8 mouse cellular contexts compared by ENCODE assay signal in the genomic region with DNA sequence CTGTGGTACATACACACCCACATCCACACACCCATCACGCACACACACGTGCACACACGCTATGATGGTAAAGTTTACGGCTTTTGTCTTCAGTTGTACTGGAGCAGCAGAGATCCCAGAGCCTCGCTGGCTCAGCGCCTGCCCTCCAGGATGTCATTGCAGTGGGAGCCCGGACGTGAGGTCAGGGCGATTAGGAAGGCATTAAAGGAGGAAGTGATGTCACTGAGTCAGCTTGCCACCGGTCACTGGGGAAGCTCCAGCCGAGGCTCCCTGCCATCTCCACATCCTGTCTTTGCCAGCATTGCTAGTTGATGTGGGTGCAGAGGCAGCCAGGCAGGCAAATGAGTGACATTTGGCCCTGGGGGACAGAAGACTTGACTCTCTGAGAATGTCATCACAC.
DNase-seq lines count a peak whose midpoint lies in the region; ATAC-seq and TF ChIP-seq lines count a peak whose summit lies in the region.

No protein-coding gene starts in this region.

- ATAC-seq in heart, embryonic 16.5 days (replicated peaks; ENCODE audit: extremely low read depth, insufficient read depth, low FRiP score), result peak; percentile 59; the same call in 1 of the 2 replicates
- no peak; the same call in 1 of the 2 replicates for ATAC-seq in liver, embryonic 12.5 days

- H3K4me2 ChIP-seq in heart, embryonic 16.5 days (ENCODE audit: low read depth, low read length), result peak overlapping the region; percentile 48
- H3K4me2 ChIP-seq in liver, embryonic 12.5 days, result peak overlapping the region; percentile 54

- peak overlapping the region; percentile 47 for H3K27ac ChIP-seq in heart, embryonic 16.5 days (ENCODE audit: low read length)
- H3K27ac ChIP-seq in liver, embryonic 12.5 days, result no peak overlapping the region
- no peak overlapping the region for H3K27ac ChIP-seq in small intestine, adult 2 months (ENCODE audit: insufficient read depth, low read depth, low read length)
- no peak overlapping the region for H3K27ac ChIP-seq in forebrain, embryonic 10.5 days
- H3K27ac ChIP-seq in limb, embryonic 10.5 days, result no peak overlapping the region

- peak; percentile 35 for DNase-seq in CD4-positive helper T cell, adult 2 months (ENCODE audit: low read depth, low spot score)
- DNase-seq in adrenal gland, postnatal 36 days, result peak; percentile 52 to 70
- no peak for DNase-seq in forebrain, embryonic 10.5 days (ENCODE audit: extremely low spot score, low spot score)
- no peak for DNase-seq in limb, embryonic 10.5 days (ENCODE audit: low spot score)
- DNase-seq in layer of hippocampus, postnatal 10 days (ENCODE audit: low spot score in 2 of 2), result no peak

- no peak overlapping the region for H3K9ac ChIP-seq in heart, embryonic 16.5 days (ENCODE audit: low read length)
- 0 out of 2 replicates have a peak overlapping the region, but pooled peaks have one; percentile 22 for H3K9ac ChIP-seq in liver, embryonic 12.5 days

- H3K27me3 ChIP-seq in heart, embryonic 16.5 days (ENCODE audit: control insufficient read depth, insufficient read depth, low read length), result no peaks in the 10 kb centered on the region
- no peaks in the 10 kb centered on the region for H3K27me3 ChIP-seq in liver, embryonic 12.5 days (replicated peaks)
- H3K27me3 ChIP-seq in small intestine, adult 2 months (ENCODE audit: control insufficient read depth, insufficient read depth, low read length), result no peaks in the 10 kb centered on the region
- H3K27me3 ChIP-seq in forebrain, embryonic 10.5 days (ENCODE audit: poor library complexity, severe bottlenecking), result peaks cover 14% of the 10 kb centered on the region; the same call in 1 of the 2 replicates
- H3K27me3 ChIP-seq in limb, embryonic 10.5 days (ENCODE audit: low read depth, poor library complexity, severe bottlenecking), result peaks cover 10% of the 10 kb centered on the region; the same call in 1 of the 2 replicates

- WGBS in heart, embryonic 16.5 days, result 45% methylated on average over 11 of the region's 11 CpGs
- WGBS in liver, embryonic 12.5 days (ENCODE audit: insufficient replicate concordance), result 30% methylated on average over 11 of the region's 11 CpGs
- WGBS in small intestine, adult 2 months, result 72% methylated on average over 11 of the region's 11 CpGs
- WGBS in forebrain, embryonic 10.5 days, result 86% methylated on average over 11 of the region's 11 CpGs
- 81% methylated on average over 11 of the region's 11 CpGs for WGBS in limb, embryonic 10.5 days

- no peaks in the 10 kb centered on the region for H3K36me3 ChIP-seq in heart, embryonic 16.5 days (ENCODE audit: control insufficient read depth, insufficient read depth)
- no peaks in the 10 kb centered on the region for H3K36me3 ChIP-seq in liver, embryonic 12.5 days
- H3K36me3 ChIP-seq in small intestine, adult 2 months (ENCODE audit: control insufficient read depth, insufficient read depth, low read length), result no peaks in the 10 kb centered on the region
- peaks cover 20% of the 10 kb centered on the region for H3K36me3 ChIP-seq in forebrain, embryonic 10.5 days (replicated peaks)
- peaks cover 1% of the 10 kb centered on the region for H3K36me3 ChIP-seq in limb, embryonic 10.5 days

- TF ChIP-seq POLR2A in small intestine, adult 2 months (IDR thresholded peaks at IDR 0.05; ENCODE audit: low read depth, low read length), result no peak

- H3K4me1 ChIP-seq in heart, embryonic 16.5 days (ENCODE audit: control insufficient read depth, insufficient read depth, low read length), result peaks cover 5% of the 10 kb centered on the region; the same call in 1 of the 2 replicates
- H3K4me1 ChIP-seq in liver, embryonic 12.5 days, result peaks cover 16% of the 10 kb centered on the region
- H3K4me1 ChIP-seq in small intestine, adult 2 months (ENCODE audit: control insufficient read depth, insufficient read depth, insufficient read length, low read length), result no peaks in the 10 kb centered on the region
- no peaks in the 10 kb centered on the region for H3K4me1 ChIP-seq in forebrain, embryonic 10.5 days
- H3K4me1 ChIP-seq in limb, embryonic 10.5 days, result peaks cover 33% of the 10 kb centered on the region

- 0 out of 2 replicates have a peak overlapping the region, but pooled peaks have one; percentile 5 for H3K4me3 ChIP-seq in heart, embryonic 16.5 days (ENCODE audit: low read length)
- peak overlapping the region; percentile 27 for H3K4me3 ChIP-seq in liver, embryonic 12.5 days
- peak overlapping the region; percentile 36 for H3K4me3 ChIP-seq in small intestine, adult 2 months (ENCODE audit: low read depth, low read length)
- no peak overlapping the region for H3K4me3 ChIP-seq in forebrain, embryonic 10.5 days
- H3K4me3 ChIP-seq in limb, embryonic 10.5 days, result no peak overlapping the region

- no peaks in the 10 kb centered on the region for H3K9me3 ChIP-seq in heart, embryonic 16.5 days (replicated peaks; ENCODE audit: control insufficient read depth, low read length)
- no peaks in the 10 kb centered on the region for H3K9me3 ChIP-seq in liver, embryonic 12.5 days (replicated peaks)
- no peaks in the 10 kb centered on the region for H3K9me3 ChIP-seq in forebrain, embryonic 10.5 days
- H3K9me3 ChIP-seq in limb, embryonic 10.5 days (replicated peaks), result no peaks in the 10 kb centered on the region

- 0 out of 2 replicates have a peak, but pooled peaks have one; percentile 3 for TF ChIP-seq CTCF in small intestine, adult 2 months (IDR thresholded peaks at IDR 0.05; ENCODE audit: extremely low read depth, insufficient read length, insufficient replicate concordance, low read depth, low read length)

Comparison
In these comparisons a context has a peak if more than half of its experiments do, and no peak if none do; other contexts are left out.
1. DNase-seq: peak in CD4-positive helper T cell, adult 2 months (single experiment) and adrenal gland, postnatal 36 days (2 of 2); none in forebrain, embryonic 10.5 days (single experiment), limb, embryonic 10.5 days (single experiment) and layer of hippocampus, postnatal 10 days (0 of 2).
2. H3K4me3 ChIP-seq: peak in heart, embryonic 16.5 days (single experiment), liver, embryonic 12.5 days (single experiment) and small intestine, adult 2 months (single experiment); none in forebrain, embryonic 10.5 days (single experiment) and limb, embryonic 10.5 days (single experiment).